Mouse (Mus musculus) hindbrain, embryonic 15.5 days (tissue): Measurements from ENCODE around the gene Ccdc142. TPM values are rescaled to one million over a fixed set of nuclear protein-coding genes. Genes with fewer than 3 reads are reported as not detected.

Source experiments
- ATAC-seq: fragments of 200-750 bp; cut with Nextera tagmentation; 2 replicates; pipeline ENCODE4 v1.8.0; 2017; ENCODE audit warnings: low read depth, moderate number of reproducible peaks, moderate TSS enrichment; ENCODE audit not compliant: low FRiP score
- H3K27ac ChIP-seq: fragments of 300-500 bp; sonication (generic); replicated peaks from 2 replicates; pipeline ENCODE4 v1.5.1; 2015; ENCODE audit warnings: mild to moderate bottlenecking, inconsistent platforms
- H3K27me3 ChIP-seq: fragments of 300-500 bp; sonication (generic); 2 replicates; pipeline ENCODE4 v1.6.1; 2015; ENCODE audit warnings: control low read depth, inconsistent platforms
- H3K36me3 ChIP-seq: fragments of 300-500 bp; sonication (generic); 2 replicates; pipeline ENCODE4 v1.6.1; 2015; ENCODE audit warnings: control low read depth, inconsistent platforms
- H3K4me1 ChIP-seq: fragments of 300-500 bp; sonication (generic); replicated peaks from 2 replicates; pipeline ENCODE4 v1.6.1; 2015; ENCODE audit warnings: control low read depth, inconsistent platforms
- H3K4me2 ChIP-seq: fragments of 300-500 bp; sonication (generic); 2 replicates; pipeline ENCODE4 v1.6.1; 2015; ENCODE audit warnings: moderate library complexity, mild to moderate bottlenecking, inconsistent platforms
- H3K4me3 ChIP-seq: fragments of 300-500 bp; sonication (generic); 2 replicates; pipeline ENCODE4 v1.5.1; 2015; ENCODE audit warnings: mild to moderate bottlenecking, inconsistent platforms
- H3K9ac ChIP-seq: fragments of 300-500 bp; sonication (generic); 2 replicates; pipeline ENCODE4 v1.6.1; 2015; ENCODE audit warnings: inconsistent platforms
- H3K9me3 ChIP-seq: fragments of 300-500 bp; sonication (generic); 2 replicates; pipeline ENCODE4 v1.6.1; 2016; ENCODE audit warnings: control low read depth, inconsistent platforms
- WGBS: fragments of 180-500 bp; shearing (Covaris S2); methylation state at CpG from one replicate; pipeline ENCODE4 v1.1.7; 2015; 5-methylcytosine and 5-hydroxymethylcytosine counted together
- polyA plus RNA-seq: library from polyadenylated mRNA; unstranded; fragments of >200 nt; fragmentation: Nextera tagmentation; extraction: Ambion mirVana; gene quantifications from 2 replicates; pipeline ENCODE4 v1.2.1, GENCODE M21; 2015

Ccdc142 gene
- polyA plus RNA-seq, 1 experiment from 2014 or later = 5.9 TPM

- H3K27ac ChIP-seq = no peak overlapping the region
- H3K36me3 ChIP-seq = no peaks in the 10 kb centered on the region
- H3K27me3 ChIP-seq = peaks cover 90% of the 10 kb centered on the region
- H3K4me2 ChIP-seq = no peak overlapping the region
- ATAC-seq = no peak
- no peak overlapping the region for H3K9ac ChIP-seq
- no peak overlapping the region for H3K4me3 ChIP-seq
- WGBS = under 1% methylated on average over 66 of the region's 69 CpGs
- H3K4me1 ChIP-seq = peaks cover 16% of the 10 kb centered on the region
- H3K9me3 ChIP-seq = no peaks in the 10 kb centered on the region
These were observed 31.7 kb upstream of the Ccdc142 start for GRCm38 (mm10) chr6:83069488-83070246.

DNA sequence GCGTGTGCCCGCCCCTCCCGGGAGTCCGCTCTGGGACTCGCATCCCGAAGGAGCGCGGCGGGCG, 31.3 kb upstream of the Ccdc142 start, which contains the start of gene Tlx2:
TSS of gene Tlx2 (minus strand) at position 47 of the 64 bp plus-strand sequence.
- Histone ChIP-seq H3K36me3 (no peaks in the 10 kb centered on the region), H3K27me3 (peaks cover 90% of the 10 kb centered on the region), H3K9ac (no peak within 1 kb of the TSS), H3K27ac (no peak within 1 kb of the TSS), H3K9me3 (no peaks in the 10 kb centered on the region), H3K4me3 (peak within 1 kb of the TSS; percentile 10), H3K4me2 (peak within 1 kb of the TSS; percentile 35; the same call in 1 of the 2 replicates), H3K4me1 (peaks cover 16% of the 10 kb centered on the region)
- 0% methylated on average over 10 of the region's 10 CpGs for WGBS
- no peak for ATAC-seq

DNA sequence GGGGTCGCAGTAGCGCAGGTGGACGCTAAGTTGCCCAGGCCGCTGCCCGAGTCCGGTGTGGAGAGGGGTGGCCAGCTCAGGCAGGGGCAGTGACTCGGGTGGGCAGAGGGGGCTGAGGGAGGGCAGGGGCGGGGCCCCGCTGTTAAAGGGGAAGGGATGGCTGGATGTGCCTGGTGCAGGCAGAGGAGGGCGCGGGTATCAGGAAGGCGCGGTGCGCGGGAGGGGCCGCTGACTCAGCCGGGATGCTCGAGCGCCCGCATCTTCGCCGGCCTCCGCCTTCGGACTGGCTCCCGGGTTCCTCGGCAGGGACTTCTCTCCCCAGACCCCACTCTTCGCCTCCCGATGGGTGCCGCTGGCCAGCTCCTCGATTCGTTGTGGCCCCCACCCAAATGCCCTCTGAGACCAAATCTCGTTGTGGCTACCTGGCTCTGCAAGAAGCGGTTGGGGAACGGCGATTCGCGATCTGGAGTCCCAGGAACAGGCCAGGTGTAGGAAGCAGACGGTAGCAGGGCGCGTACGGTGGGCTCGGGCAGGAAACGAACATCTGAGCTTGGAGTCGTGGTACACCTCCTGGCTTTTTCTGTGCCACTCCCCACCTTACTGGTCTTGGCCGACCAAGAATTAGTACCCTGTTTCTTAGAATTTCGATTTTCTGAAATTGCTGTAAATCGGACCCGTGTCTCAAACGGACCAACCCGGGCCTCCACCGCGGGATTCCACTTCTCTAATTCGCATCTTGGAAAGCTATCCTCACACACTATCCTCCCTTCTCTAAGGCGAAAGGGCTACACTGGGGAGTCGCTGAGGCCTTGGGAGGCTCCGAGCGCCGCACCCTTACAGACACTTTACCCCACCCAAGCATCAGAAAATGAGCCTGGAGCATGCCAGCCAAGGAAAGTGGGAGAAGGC, 30.8 kb upstream of the Ccdc142 start:
- peaks cover 16% of the 10 kb centered on the region for H3K4me1 ChIP-seq
- no peaks in the 10 kb centered on the region for H3K9me3 ChIP-seq
- no peak for ATAC-seq
- H3K9ac ChIP-seq = no peak overlapping the region
- peaks cover 90% of the 10 kb centered on the region for H3K27me3 ChIP-seq
- H3K4me2 ChIP-seq = no peak overlapping the region
- WGBS = under 1% methylated on average over 56 of the region's 58 CpGs
- H3K4me3 ChIP-seq = no peak overlapping the region; the same call in 1 of the 2 replicates
- H3K27ac ChIP-seq = no peak overlapping the region
- no peaks in the 10 kb centered on the region for H3K36me3 ChIP-seq

DNA sequence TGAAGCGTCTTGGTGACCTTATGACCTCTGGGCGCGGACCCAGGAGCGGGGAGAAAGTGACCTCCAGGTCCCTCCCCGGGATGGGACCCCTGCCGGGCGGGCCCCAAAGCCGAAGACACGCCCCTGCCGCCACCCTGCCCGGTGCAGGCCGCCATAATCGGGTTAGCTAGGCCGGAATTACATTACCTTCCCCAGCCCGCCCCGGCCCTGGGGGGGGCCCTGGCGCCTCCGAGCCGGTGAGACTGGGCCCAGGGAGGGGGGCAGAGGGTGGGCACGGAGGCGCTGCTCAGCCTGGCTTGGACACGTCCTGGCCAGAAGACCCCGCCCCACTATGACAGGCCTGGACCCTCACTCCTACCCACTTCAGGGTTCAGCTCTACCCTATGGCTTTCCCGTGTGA, 30.2 kb upstream of the Ccdc142 start:
- WGBS = 0% methylated on average over 24 of the region's 24 CpGs
- Histone ChIP-seq H3K36me3 (no peaks in the 10 kb centered on the region), H3K27me3 (peaks cover 90% of the 10 kb centered on the region), H3K4me2 (no peak overlapping the region), H3K27ac (no peak overlapping the region), H3K9ac (no peak overlapping the region), H3K4me1 (peaks cover 16% of the 10 kb centered on the region), H3K4me3 (no peak overlapping the region), H3K9me3 (no peaks in the 10 kb centered on the region)
- ATAC-seq = no peak

GRCm38 (mm10) chr6:83074979-83075378, 26.4 kb upstream of the Ccdc142 start:
- H3K27ac ChIP-seq = no peak overlapping the region
- H3K27me3 ChIP-seq = peaks cover 64% of the 10 kb centered on the region
- no peaks in the 10 kb centered on the region for H3K9me3 ChIP-seq
- H3K9ac ChIP-seq = no peak overlapping the region
- H3K4me1 ChIP-seq = peaks cover 26% of the 10 kb centered on the region
- H3K4me2 ChIP-seq = no peak overlapping the region
- 0 out of 2 replicates have a peak, but pooled peaks cover 1% of the 10 kb centered on the region for H3K36me3 ChIP-seq
- WGBS = 13% methylated on average over 2 of the region's 2 CpGs
- ATAC-seq = no peak
- H3K4me3 ChIP-seq = no peak overlapping the region

DNA sequence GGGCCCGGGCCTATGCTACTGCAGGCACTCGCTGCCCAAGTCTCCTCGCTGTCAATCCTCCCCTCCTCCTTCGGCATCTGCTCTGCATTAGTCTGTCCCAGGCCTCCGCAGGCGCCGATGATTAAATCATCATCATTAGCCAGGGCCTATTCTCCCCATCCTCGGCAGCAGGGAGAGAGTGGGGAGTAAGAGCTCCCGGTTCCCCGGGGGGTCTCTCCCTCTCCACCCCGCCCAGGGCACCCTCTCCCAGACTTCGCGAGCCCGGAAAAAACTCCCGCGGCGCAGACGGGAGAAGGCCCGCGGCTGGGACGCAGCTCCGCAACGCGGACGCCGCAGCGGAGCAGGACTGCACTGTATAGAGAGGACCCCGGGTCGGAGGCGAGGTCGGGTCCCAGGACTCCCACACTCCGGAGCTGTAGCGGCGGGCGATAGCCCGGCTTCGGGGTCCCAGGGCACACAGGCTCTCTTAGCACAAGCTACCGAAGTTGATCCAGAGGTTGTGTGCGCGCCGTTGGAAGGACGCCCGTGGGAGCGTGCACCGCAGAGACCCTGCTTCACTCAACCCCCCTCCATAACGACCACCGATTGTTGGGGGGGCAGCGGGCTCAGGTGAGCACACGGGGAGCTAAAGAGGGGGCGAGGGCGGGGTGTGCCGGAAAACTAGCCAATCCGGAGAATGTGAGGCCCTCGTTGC, 23.6 kb upstream of the Ccdc142 start, which contains the start of gene Pcgf1:
TSS of gene Pcgf1 (plus strand) at position 240 of the 694 bp plus-strand sequence.
- Histone ChIP-seq H3K27ac (peak within 1 kb of the TSS; percentile 95), H3K9ac (peak within 1 kb of the TSS; percentile 70), H3K9me3 (no peaks in the 10 kb centered on the region), H3K4me2 (peak within 1 kb of the TSS; percentile 95), H3K36me3 (peaks cover 10% of the 10 kb centered on the region), H3K27me3 (peaks cover 53% of the 10 kb centered on the region), H3K4me3 (peak within 1 kb of the TSS; percentile 83), H3K4me1 (peaks cover 21% of the 10 kb centered on the region)
- under 1% methylated on average over 54 of the region's 54 CpGs for WGBS
- ATAC-seq = peak; percentile 80

DNA sequence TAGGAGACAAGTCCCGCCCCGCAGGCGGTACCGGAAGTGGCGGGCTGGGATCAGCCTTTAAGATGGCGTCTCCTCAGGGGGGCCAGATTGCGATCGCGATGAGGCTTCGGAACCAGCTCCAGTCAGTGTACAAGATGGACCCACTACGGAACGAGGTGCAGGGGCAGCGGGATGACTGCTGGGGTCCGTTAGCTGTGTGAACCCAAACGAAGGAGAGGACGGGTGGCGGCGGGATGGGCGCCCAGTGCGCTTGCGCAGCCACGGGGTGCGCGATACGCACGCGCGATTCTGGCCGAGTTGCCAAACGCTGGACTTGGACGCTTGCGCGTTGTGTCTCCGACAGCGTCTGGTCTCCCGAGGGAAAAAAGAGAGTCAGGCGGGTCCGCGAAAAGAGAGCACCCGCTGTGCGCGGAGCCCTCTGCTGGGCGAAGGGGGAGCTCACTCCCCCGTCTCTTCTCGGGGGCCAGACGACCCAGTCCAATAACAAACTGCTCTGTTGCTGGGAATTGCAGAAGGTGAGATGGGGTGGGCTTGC, 23.0 kb upstream of the Ccdc142 start:
- Histone ChIP-seq H3K27me3 (peaks cover 55% of the 10 kb centered on the region), H3K4me3 (peak overlapping the region; percentile 83), H3K27ac (peak overlapping the region; percentile 95), H3K9ac (peak overlapping the region; percentile 70), H3K4me1 (peaks cover 21% of the 10 kb centered on the region), H3K36me3 (peaks cover 10% of the 10 kb centered on the region), H3K9me3 (no peaks in the 10 kb centered on the region), H3K4me2 (peak overlapping the region; percentile 95)
- under 1% methylated on average over 46 of the region's 46 CpGs for WGBS
- peak; percentile 94 for ATAC-seq

- no peak overlapping the region for H3K4me3 ChIP-seq
- H3K9me3 ChIP-seq = no peaks in the 10 kb centered on the region
- ATAC-seq = no peak
- H3K36me3 ChIP-seq = peaks cover 10% of the 10 kb centered on the region
- H3K4me2 ChIP-seq = no peak overlapping the region
- WGBS = 97% methylated on average over 5 of the region's 5 CpGs
- H3K27ac ChIP-seq = no peak overlapping the region
- peaks cover 55% of the 10 kb centered on the region for H3K27me3 ChIP-seq
- peaks cover 21% of the 10 kb centered on the region for H3K4me1 ChIP-seq
- no peak overlapping the region for H3K9ac ChIP-seq
These were observed 21.2 kb upstream of the Ccdc142 start for GRCm38 (mm10) chr6:83080210-83080609.

GRCm38 (mm10) chr6:83083497-83083896, 17.9 kb upstream of the Ccdc142 start:
- Histone ChIP-seq H3K36me3 (peaks cover 10% of the 10 kb centered on the region), H3K27me3 (peaks cover 67% of the 10 kb centered on the region), H3K4me3 (no peak overlapping the region), H3K9me3 (no peaks in the 10 kb centered on the region), H3K4me1 (peaks cover 25% of the 10 kb centered on the region), H3K4me2 (no peak overlapping the region), H3K27ac (no peak overlapping the region), H3K9ac (no peak overlapping the region)
- no peak for ATAC-seq
- 18% methylated on average over 5 of the region's 5 CpGs for WGBS

GRCm38 (mm10) chr6:83084477-83084876, 16.9 kb upstream of the Ccdc142 start:
- Histone ChIP-seq H3K9me3 (no peaks in the 10 kb centered on the region), H3K4me1 (peaks cover 17% of the 10 kb centered on the region), H3K4me3 (no peak overlapping the region), H3K4me2 (no peak overlapping the region), H3K9ac (no peak overlapping the region), H3K36me3 (peaks cover 10% of the 10 kb centered on the region), H3K27me3 (peaks cover 74% of the 10 kb centered on the region), H3K27ac (no peak overlapping the region)
- WGBS = 3% methylated on average over 6 of the region's 6 CpGs
- ATAC-seq = no peak

DNA sequence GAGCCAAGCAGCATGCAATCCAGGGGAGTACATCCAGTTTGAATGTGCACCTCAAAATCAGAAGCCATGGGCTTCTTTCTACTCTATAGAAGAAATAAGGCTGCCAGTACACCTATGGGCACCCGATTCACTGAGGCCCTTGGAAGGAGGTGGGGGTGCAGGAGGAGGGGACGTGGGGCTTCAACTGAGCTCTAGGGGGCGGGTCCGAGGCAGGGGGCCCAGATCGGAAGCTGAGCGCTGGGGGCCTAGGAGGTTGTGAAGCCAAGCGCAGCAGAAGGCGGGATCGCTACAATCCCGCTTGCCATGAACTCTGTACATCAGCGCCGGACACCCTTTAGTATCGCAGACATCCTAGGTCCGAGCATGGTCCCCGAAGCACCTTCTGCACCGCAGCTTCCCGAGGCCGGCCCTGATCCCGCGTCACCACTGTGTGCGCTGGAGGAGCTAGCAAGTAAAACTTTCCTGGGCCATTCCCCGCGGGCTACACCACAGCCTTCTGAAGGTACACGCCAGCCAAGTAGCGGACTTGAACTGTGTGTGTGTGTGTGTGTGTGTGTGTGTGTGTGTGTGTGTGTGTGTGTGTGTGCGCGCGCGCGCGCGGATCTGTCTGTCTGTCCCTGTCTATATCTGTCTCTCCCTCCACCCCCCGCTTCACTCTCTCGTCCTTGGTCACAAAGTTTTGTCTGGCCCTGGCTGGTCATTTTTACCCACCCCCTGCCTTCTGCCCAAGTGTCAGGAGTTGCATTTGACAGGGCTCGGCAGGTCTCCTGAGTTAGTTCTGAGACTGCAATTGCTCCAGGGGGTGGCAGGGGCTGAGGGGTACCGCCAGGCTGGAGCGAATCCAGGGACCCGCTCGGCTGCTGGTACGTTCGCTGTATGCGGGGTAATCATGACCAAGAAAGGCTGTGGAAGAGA, 15.0 kb upstream of the Ccdc142 start, which contains the start of gene Lbx2:
TSS of gene Lbx2 (plus strand) at position 247 of the 915 bp plus-strand sequence.
- peaks cover 89% of the 10 kb centered on the region for H3K27me3 ChIP-seq
- no peak within 1 kb of the TSS for H3K27ac ChIP-seq
- H3K36me3 ChIP-seq = peaks cover 6% of the 10 kb centered on the region
- WGBS = 5% methylated on average over 42 of the region's 42 CpGs
- H3K4me3 ChIP-seq = 0 out of 2 replicates have a peak within 1 kb of the TSS, but pooled peaks have one; percentile 0
- no peaks in the 10 kb centered on the region for H3K9me3 ChIP-seq
- H3K4me2 ChIP-seq = peak within 1 kb of the TSS; percentile 37; the same call in 1 of the 2 replicates
- peaks cover 12% of the 10 kb centered on the region for H3K4me1 ChIP-seq
- H3K9ac ChIP-seq = no peak within 1 kb of the TSS
- no peak for ATAC-seq
